Mouse (Mus musculus): ENCODE data around the gene Gcm1.

GRCm38 (mm10) chr9:78088971-78089370, 37.2 kb downstream of the Gcm1 start:
- TF ChIP-seq POLR2A (IDR thresholded peaks at IDR 0.05; ENCODE audit: borderline replicate concordance, insufficient read depth, low read length) (no peak), CTCF (IDR thresholded peaks at IDR 0.05; ENCODE audit: borderline replicate concordance, insufficient read depth, low read depth, low read length) (no peak)

Measured in cerebellum, adult 2 months (tissue).